Mouse (Mus musculus) liver, embryonic 14.5 days (tissue): ENCODE results near the gene Gadl1.

Experiments
- CTCF ChIP-seq: IDR thresholded peaks from 2 replicates; pipeline ENCODE4 v1.5.1; 2016; ENCODE audit warnings: antibody characterized with exemption, low read depth, control low read depth
- EP300 ChIP-seq: IDR thresholded peaks from 2 replicates; pipeline ENCODE4 v1.6.1; 2016; ENCODE audit warnings: antibody characterized with exemption, low read depth

DNA sequence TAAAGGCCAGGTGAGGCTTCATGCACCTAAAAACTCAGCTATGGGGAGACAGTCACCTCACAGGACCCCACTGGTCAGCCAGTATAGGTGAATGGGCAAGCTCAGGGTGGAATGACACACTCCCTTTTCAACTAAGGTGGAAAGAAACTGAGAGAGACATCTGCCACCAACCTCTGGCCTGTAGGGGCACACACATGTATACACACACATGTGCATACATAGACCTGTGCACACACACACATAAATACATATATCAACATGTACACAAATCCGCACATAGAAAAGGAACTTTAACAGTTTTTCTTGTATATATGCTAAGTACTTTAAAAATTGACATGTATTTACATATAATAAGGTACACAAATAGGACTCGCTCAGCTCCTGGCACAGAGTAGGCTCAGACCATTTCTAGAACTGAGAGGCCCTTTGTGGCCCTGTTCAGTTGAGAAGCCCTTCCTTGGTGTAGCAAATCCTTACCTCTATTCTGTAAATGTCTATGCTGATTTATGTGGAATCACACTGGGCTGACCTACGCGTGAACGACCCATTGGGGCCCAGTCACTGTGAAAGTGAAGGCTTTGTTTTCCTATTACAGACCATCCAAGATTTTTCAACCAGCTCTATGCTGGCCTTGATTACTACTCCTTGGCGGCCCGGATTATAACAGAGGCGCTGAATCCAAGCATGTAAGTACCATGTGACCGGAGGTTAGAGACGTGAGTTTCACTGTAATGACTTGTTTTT lies 34.5 kb downstream of the Gadl1 start:
- TF ChIP-seq CTCF (no peak), EP300 (no peak)
